Mouse (Mus musculus): ENCODE data around the gene Vash1. TPM values are rescaled to one million over a fixed set of nuclear protein-coding genes. Genes with fewer than 3 reads are reported as not detected.

The Vash1 gene
- polyA plus RNA-seq, 1 experiment: 1.8 TPM

DNA sequence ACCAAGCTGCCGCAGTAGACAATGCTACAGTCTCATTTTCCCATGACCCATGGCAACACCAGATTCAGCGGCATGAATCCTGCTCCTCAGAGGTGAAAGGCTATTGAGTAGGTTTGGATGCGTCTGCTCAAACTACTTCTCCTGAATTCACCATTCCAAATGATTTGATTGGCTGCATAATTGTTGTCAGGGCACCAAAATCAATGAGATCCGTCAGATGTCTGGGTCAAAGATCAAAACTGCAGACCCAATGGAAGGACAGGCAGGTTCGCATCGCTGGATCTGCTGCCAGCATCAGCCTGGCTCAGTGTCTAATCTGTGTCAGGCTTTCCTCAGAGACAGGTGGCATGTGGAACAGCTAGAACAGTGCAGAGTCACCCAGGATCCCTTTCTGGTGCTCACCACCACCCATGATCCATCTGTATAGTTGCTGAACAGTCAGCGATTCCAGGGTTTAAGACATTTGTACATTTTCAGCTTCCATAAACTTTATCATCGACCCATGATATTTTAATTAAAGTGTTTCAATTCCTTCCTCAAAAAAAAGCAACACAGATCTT lies 27.1 kb upstream of the Vash1 start:
- Histone ChIP-seq H3K27ac (ENCODE audit: insufficient read depth, low read length) (no peak overlapping the region), H3K4me1 (ENCODE audit: control insufficient read depth, insufficient read depth, low read length) (0 out of 2 replicates have a peak, but pooled peaks cover 2% of the 10 kb centered on the region), H3K4me3 (ENCODE audit: insufficient read depth, low read length) (no peak overlapping the region)
- TF ChIP-seq CTCF (IDR thresholded peaks at IDR 0.05; ENCODE audit: borderline replicate concordance, insufficient read depth, low read length) (no peak), POLR2A (IDR thresholded peaks at IDR 0.05; ENCODE audit: low read depth, low read length) (no peak)

GRCm38 (mm10) chr12:86652570-86653041 lies 25.9 kb upstream of the Vash1 start:
- H3K27ac ChIP-seq (ENCODE audit: insufficient read depth, low read length): no peak overlapping the region
- no peak overlapping the region for H3K4me3 ChIP-seq (ENCODE audit: insufficient read depth, low read length)
- TF ChIP-seq POLR2A (IDR thresholded peaks at IDR 0.05; ENCODE audit: low read depth, low read length) (no peak), CTCF (IDR thresholded peaks at IDR 0.05; ENCODE audit: borderline replicate concordance, insufficient read depth, low read length) (no peak)
- 0 out of 2 replicates have a peak, but pooled peaks cover 2% of the 10 kb centered on the region for H3K4me1 ChIP-seq (ENCODE audit: control insufficient read depth, insufficient read depth, low read length)

DNA sequence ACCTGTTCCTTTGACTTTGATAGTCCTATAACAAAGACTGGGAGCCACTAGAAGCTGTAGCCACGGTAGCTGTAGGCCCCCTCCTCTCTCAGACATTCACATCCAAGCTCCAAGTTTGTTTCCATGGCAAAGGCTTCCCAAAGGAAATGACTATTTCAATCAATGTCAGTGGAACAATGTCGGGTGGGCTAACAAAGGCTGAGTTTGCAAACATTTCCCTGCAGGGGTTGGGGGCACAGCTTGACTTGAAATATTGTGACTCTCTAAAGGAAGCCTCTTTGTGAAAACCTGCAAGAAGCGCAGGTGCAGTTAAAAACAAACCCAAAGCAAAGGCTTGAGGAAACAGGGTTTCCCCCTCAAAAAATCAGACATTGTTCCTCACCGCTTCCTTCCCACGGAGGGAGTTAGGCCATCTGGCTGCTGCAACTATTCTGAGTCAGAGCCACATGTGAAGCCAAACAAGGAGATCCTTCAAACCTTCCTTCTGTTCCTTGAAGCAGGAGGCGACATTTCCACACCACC lies 19.0 kb upstream of the Vash1 start:
- Histone ChIP-seq H3K4me1 (ENCODE audit: control insufficient read depth, insufficient read depth, low read length) (no peaks in the 10 kb centered on the region), H3K27ac (ENCODE audit: insufficient read depth, low read length) (no peak overlapping the region), H3K4me3 (ENCODE audit: insufficient read depth, low read length) (no peak overlapping the region)
- no peak for TF ChIP-seq POLR2A (IDR thresholded peaks at IDR 0.05; ENCODE audit: low read depth, low read length)
- no peak for TF ChIP-seq CTCF (IDR thresholded peaks at IDR 0.05; ENCODE audit: borderline replicate concordance, insufficient read depth, low read length)

DNA sequence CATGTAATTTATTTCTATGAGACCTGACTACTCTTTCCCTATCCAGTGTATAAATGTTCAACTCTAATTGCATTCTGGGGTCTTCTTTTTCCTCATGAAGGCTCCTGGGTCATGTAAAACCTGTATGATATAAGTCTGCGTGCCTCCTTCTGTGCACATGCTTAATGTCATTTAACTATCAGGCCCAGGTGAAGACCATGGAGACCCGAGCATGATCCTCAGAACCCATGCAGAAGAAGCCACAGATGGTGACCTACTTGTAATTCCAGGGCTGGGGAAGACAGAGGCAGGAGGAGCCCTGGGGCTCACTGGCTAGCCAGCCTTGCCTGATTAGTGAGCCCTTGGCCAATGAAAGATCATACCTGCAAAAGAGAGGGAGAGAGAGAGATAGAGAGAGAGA lies 18.0 kb upstream of the Vash1 start:
- TF ChIP-seq CTCF (IDR thresholded peaks at IDR 0.05; ENCODE audit: borderline replicate concordance, insufficient read depth, low read length): no peak
- no peaks in the 10 kb centered on the region for H3K4me1 ChIP-seq (ENCODE audit: control insufficient read depth, insufficient read depth, low read length)
- H3K4me3 ChIP-seq (ENCODE audit: insufficient read depth, low read length): no peak overlapping the region
- H3K27ac ChIP-seq (ENCODE audit: insufficient read depth, low read length): no peak overlapping the region

- no peak overlapping the region for H3K27ac ChIP-seq (ENCODE audit: insufficient read depth, low read length)
- no peak for TF ChIP-seq POLR2A (IDR thresholded peaks at IDR 0.05; ENCODE audit: low read depth, low read length)
- TF ChIP-seq CTCF (IDR thresholded peaks at IDR 0.05; ENCODE audit: borderline replicate concordance, insufficient read depth, low read length): no peak
- H3K4me3 ChIP-seq (ENCODE audit: insufficient read depth, low read length): no peak overlapping the region
- no peaks in the 10 kb centered on the region for H3K4me1 ChIP-seq (ENCODE audit: control insufficient read depth, insufficient read depth, low read length)
These were observed 12.8 kb upstream of the Vash1 start for GRCm38 (mm10) chr12:86665656-86666055.

- Histone ChIP-seq H3K4me1 (ENCODE audit: control insufficient read depth, insufficient read depth, low read length) (no peaks in the 10 kb centered on the region), H3K4me3 (ENCODE audit: insufficient read depth, low read length) (no peak overlapping the region), H3K27ac (ENCODE audit: insufficient read depth, low read length) (no peak overlapping the region)
- no peak for TF ChIP-seq POLR2A (IDR thresholded peaks at IDR 0.05; ENCODE audit: low read depth, low read length)
- no peak for TF ChIP-seq CTCF (IDR thresholded peaks at IDR 0.05; ENCODE audit: borderline replicate concordance, insufficient read depth, low read length)
These were observed 10.1 kb upstream of the Vash1 start for GRCm38 (mm10) chr12:86668404-86668803.

DNA sequence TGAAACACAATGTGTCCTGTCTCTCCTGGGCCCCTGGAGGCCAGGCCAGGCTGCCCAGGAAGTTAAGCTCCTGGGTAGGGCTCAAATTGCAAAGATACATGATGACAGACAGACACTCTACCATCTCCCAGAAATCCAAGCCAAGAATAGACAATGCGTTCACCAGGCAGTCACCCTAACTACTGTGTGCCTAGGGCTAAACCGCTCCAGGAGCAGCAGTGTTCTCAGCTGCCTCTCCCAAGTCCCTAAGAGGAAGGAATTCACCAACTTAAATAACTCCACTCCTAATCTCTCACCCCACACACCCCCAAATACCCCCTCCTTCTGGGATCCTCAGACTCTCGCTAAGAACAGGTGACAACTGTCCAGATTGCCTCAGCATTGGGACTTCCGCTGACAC lies 6.4 kb upstream of the Vash1 start:
- Histone ChIP-seq H3K4me3 (ENCODE audit: insufficient read depth, low read length) (no peak overlapping the region), H3K4me1 (ENCODE audit: control insufficient read depth, insufficient read depth, low read length) (no peaks in the 10 kb centered on the region), H3K27ac (ENCODE audit: insufficient read depth, low read length) (no peak overlapping the region)
- TF ChIP-seq POLR2A (IDR thresholded peaks at IDR 0.05; ENCODE audit: low read depth, low read length) (no peak), CTCF (IDR thresholded peaks at IDR 0.05; ENCODE audit: borderline replicate concordance, insufficient read depth, low read length) (no peak)

- no peaks in the 10 kb centered on the region for H3K4me1 ChIP-seq (ENCODE audit: control insufficient read depth, insufficient read depth, low read length)
- no peak for TF ChIP-seq CTCF (IDR thresholded peaks at IDR 0.05; ENCODE audit: borderline replicate concordance, insufficient read depth, low read length)
- no peak for TF ChIP-seq POLR2A (IDR thresholded peaks at IDR 0.05; ENCODE audit: low read depth, low read length)
- no peak overlapping the region for H3K4me3 ChIP-seq (ENCODE audit: insufficient read depth, low read length)
- H3K27ac ChIP-seq (ENCODE audit: insufficient read depth, low read length): no peak overlapping the region
These were observed 6.0 kb upstream of the Vash1 start for GRCm38 (mm10) chr12:86672507-86672906.

- TF ChIP-seq POLR2A (IDR thresholded peaks at IDR 0.05; ENCODE audit: low read depth, low read length): no peak
- TF ChIP-seq CTCF (IDR thresholded peaks at IDR 0.05; ENCODE audit: borderline replicate concordance, insufficient read depth, low read length): no peak
- Histone ChIP-seq H3K4me3 (ENCODE audit: insufficient read depth, low read length) (peak overlapping the region; percentile 61), H3K4me1 (ENCODE audit: control insufficient read depth, insufficient read depth, low read length) (peaks cover 2% of the 10 kb centered on the region; the same call in 1 of the 2 replicates), H3K27ac (ENCODE audit: insufficient read depth, low read length) (no peak overlapping the region)
These were observed 1.0 kb downstream of the Vash1 start for GRCm38 (mm10) chr12:86679546-86679930.

DNA sequence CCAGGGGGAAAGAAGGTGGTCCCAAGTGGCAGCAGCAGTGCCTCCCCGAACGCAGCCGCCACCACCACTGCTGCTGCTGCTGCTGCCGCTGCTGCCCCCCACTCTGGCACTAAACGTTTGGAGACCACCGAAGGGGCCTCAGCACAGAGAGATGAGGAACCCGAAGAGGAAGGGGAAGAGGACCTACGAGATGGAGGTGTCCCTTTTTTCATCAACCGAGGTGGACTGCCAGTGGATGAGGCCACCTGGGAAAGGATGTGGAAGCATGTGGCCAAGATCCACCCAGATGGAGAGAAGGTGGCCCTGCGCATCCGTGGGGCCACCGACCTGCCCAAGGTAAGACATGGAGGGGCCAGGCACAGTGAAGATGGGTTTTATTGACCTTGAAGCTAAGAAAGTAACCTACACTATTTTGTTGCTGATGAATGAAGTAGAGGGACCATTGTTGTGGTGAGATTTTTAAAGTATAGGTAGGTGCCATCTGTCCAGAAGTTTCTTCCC lies 1.5 kb downstream of the Vash1 start:
- TF ChIP-seq POLR2A (IDR thresholded peaks at IDR 0.05; ENCODE audit: low read depth, low read length) (no peak), CTCF (IDR thresholded peaks at IDR 0.05; ENCODE audit: borderline replicate concordance, insufficient read depth, low read length) (no peak)
- H3K4me3 ChIP-seq (ENCODE audit: insufficient read depth, low read length): no peak overlapping the region

More for the DNA sequence above, 1.5 kb downstream of the Vash1 start:
- peaks cover 2% of the 10 kb centered on the region; the same call in 1 of the 2 replicates for H3K4me1 ChIP-seq (ENCODE audit: control insufficient read depth, insufficient read depth, low read length)
- no peak overlapping the region for H3K27ac ChIP-seq (ENCODE audit: insufficient read depth, low read length)
